Mouse (Mus musculus) layer of hippocampus, adult 6 months (tissue): Measurements from ENCODE around the gene Arfgef2. TPM values are rescaled to one million over a fixed set of nuclear protein-coding genes. Genes with fewer than 3 reads are reported as not detected.

Experiments
- long read RNA-seq, 2 experiments: library from polyadenylated mRNA; unstranded; transcript quantifications; one replicate each; pipeline ENCODE4 v2.0.0; 2019 to 2020
- polyA plus RNA-seq: library from polyadenylated mRNA; unstranded; fragments of <200 nt; fragmentation: Nextera tagmentation; gene quantifications from 2 replicates; pipeline ENCODE4 v1.2.3, GENCODE M21; 2021

Arfgef2 gene
- 5.9 and 6.5 TPM in 2 replicates for polyA plus RNA-seq
- long read RNA-seq, experiment 1, partial matches to known transcripts = 6 of 15 reads
- long read RNA-seq, experiment 1, other reads (novel, unspliced or antisense) = 9 of 15 reads
- long read RNA-seq, experiment 2, full-length matches to known transcripts = 5 of 78 reads
- long read RNA-seq, experiment 2, partial matches to known transcripts = 8 of 78 reads
- long read RNA-seq, experiment 2, other reads (novel, unspliced or antisense) = 65 of 78 reads

GRCm38 (mm10) chr2:166805250-166806172 is at the start of gene Arfgef2:
Gene Arfgef2 (plus strand): TSS chr2:166805588.

GRCm38 (mm10) chr2:166792355-166792754 is 13.0 kb upstream of the Arfgef2 start, which contains the start of gene Trp53rkb:
Gene Trp53rkb (plus strand): TSS chr2:166792531.

GRCm38 (mm10) chr2:166905711-166906522 is 100.5 kb downstream of the Arfgef2 start, which contains the start of gene Cse1l:
Gene Cse1l (plus strand): TSS chr2:166906040.

Other genes starting within 250 kb of the Arfgef2 start
- 14.4 and 14.8 TPM in 2 replicates for gene Prex1, start 91.8 kb upstream of the Arfgef2 start, polyA plus RNA-seq
- gene Trp53rkb, start 13.1 kb upstream of the Arfgef2 start, polyA plus RNA-seq = 3.1 and 3.2 TPM in 2 replicates
- 21.6 and 21.8 TPM in 2 replicates for gene Cse1l, start 100.5 kb downstream of the Arfgef2 start, polyA plus RNA-seq
- gene Stau1, start 190.7 kb downstream of the Arfgef2 start, polyA plus RNA-seq = 34.1 and 35.6 TPM in 2 replicates
- gene Ddx27, start 209.6 kb downstream of the Arfgef2 start, polyA plus RNA-seq = 14.2 and 15.4 TPM in 2 replicates